Mouse (Mus musculus) limb, embryonic 11.5 days (tissue): ENCODE results near the gene Srrm1. TPM values are rescaled to one million over a fixed set of nuclear protein-coding genes. Genes with fewer than 3 reads are reported as not detected.
A peak's percentile ranks its signal among the peaks of the same experiment; 100 is the strongest.

Source experiments
- ATAC-seq: fragments of 200-750 bp; cut with Nextera tagmentation; 2 replicates; pipeline ENCODE4 v1.8.0; 2017; ENCODE audit warnings: low read depth; ENCODE audit not compliant: insufficient number of reproducible peaks, low FRiP score, low TSS enrichment
- DNase-seq: peaks from one replicate; pipeline ENCODE4 v3.0.0-alpha.2; 2015; ENCODE audit warnings: low spot score
- H3K27ac ChIP-seq: fragments of 300-500 bp; sonication (generic); replicated peaks from 2 replicates; pipeline ENCODE4 v1.5.1; 2014; ENCODE audit warnings: low read depth, mild to moderate bottlenecking, low read length
- H3K27me3 ChIP-seq: fragments of 300-500 bp; sonication (generic); 2 replicates; pipeline ENCODE4 v1.6.1; 2014; ENCODE audit warnings: mild to moderate bottlenecking, low read length, mixed read lengths; ENCODE audit not compliant: control insufficient read depth, insufficient read depth
- H3K36me3 ChIP-seq: fragments of 300-500 bp; sonication (generic); 2 replicates; pipeline ENCODE4 v1.6.1; 2014; ENCODE audit warnings: mild to moderate bottlenecking, low read length, moderate library complexity, mixed read lengths; ENCODE audit not compliant: control insufficient read depth, insufficient read depth
- H3K4me1 ChIP-seq: fragments of 300-500 bp; sonication (generic); 2 replicates; pipeline ENCODE4 v1.6.1; 2014; ENCODE audit warnings: low read length, mixed read lengths; ENCODE audit not compliant: control insufficient read depth, insufficient read depth
- H3K4me2 ChIP-seq: fragments of 300-500 bp; sonication (generic); 2 replicates; pipeline ENCODE4 v1.6.1; 2014; ENCODE audit warnings: low read depth, mild to moderate bottlenecking, moderate library complexity; ENCODE audit not compliant: severe bottlenecking
- H3K4me3 ChIP-seq: fragments of 300-500 bp; sonication (generic); 2 replicates; pipeline ENCODE4 v1.5.1; 2014; ENCODE audit warnings: low read depth, low read length
- H3K9ac ChIP-seq: fragments of 300-500 bp; sonication (generic); 2 replicates; pipeline ENCODE4 v1.6.1; 2014; ENCODE audit warnings: mild to moderate bottlenecking, low read length
- H3K9me3 ChIP-seq: fragments of 300-500 bp; sonication (generic); 2 replicates; pipeline ENCODE4 v1.6.1; 2016; ENCODE audit warnings: low read length; ENCODE audit not compliant: control insufficient read depth
- WGBS: fragments of 180-500 bp; shearing (Covaris S2); extraction: QIAGEN DNeasy Blood & Tissue Kit; methylation state at CpG from one replicate; pipeline ENCODE4 v1.1.7; 2014; 5-methylcytosine and 5-hydroxymethylcytosine counted together
- polyA plus RNA-seq: library from polyadenylated mRNA; unstranded; fragments of >200 nt; fragmentation: Nextera tagmentation; extraction: Ambion mirVana; gene quantifications from 2 replicates; pipeline ENCODE4 v1.2.1, GENCODE M21; 2014

Gene Srrm1
- polyA plus RNA-seq, 1 experiment from 2014 or later: 243 TPM

DNA sequence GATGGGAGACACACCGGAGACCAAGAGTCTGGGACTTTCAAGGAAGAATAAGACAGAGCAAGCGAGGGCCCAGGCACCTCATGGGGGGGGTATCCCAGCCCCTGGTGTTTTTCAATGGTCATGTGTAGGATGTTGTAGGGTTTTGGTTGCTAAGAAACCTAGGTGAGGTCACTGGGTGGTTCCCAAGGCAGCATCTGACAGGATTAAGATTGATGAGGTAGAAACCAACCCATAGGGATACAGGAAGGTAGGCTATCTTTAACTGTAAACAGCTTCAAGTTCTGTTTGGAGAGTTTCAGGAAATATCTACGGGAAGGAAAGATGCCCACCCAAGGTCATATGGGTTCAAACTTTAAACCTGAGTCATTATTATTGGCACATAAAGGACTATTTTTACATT, 59.3 kb downstream of the Srrm1 start:
- no peaks in the 10 kb centered on the region for H3K36me3 ChIP-seq
- no peak overlapping the region for H3K27ac ChIP-seq
- no peak overlapping the region for H3K9ac ChIP-seq
- no peaks in the 10 kb centered on the region for H3K9me3 ChIP-seq
- no peak overlapping the region for H3K4me3 ChIP-seq
- 92% methylated on average over 3 of the region's 3 CpGs for WGBS
- H3K27me3 ChIP-seq: no peaks in the 10 kb centered on the region
- no peak overlapping the region for H3K4me2 ChIP-seq
- ATAC-seq: no peak
- DNase-seq: no peak
- H3K4me1 ChIP-seq: peaks cover 10% of the 10 kb centered on the region

DNA sequence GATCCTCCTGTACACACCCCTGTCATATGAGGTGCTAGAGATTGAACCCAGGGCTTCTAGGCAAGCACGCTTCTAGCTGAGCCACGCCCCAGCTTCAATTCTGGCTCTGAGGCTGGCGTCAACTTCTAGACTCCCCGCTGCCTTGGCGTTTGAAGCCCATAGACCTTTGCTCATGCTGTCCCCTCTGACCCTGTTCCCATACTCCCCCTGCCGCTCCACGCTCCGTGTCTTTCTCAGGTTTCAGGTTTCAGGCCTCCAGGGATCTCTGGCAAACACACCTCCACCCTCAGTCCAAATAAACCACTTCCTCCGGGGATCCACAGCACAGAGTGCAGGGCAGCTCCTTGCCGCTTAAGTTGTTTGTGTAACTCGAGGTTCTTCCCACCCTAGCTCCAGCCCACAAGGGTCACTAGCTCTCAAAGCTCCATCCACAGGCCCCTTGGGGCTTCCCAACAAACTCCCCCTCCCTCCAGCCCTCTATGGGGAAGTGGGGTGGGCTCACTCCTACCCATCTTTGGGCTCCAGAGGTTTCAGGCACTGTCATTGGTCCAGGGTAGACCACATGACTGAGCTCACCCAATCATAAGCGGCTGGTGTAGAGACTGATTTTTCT, 60.5 kb downstream of the Srrm1 start:
- ATAC-seq (0 out of 2 replicates have a peak, but pooled peaks have one; percentile 41), DNase-seq (peak; percentile 72)
- Histone ChIP-seq H3K4me2 (peak overlapping the region; percentile 35), H3K36me3 (no peaks in the 10 kb centered on the region), H3K27ac (no peak overlapping the region), H3K4me1 (peaks cover 7% of the 10 kb centered on the region), H3K4me3 (no peak overlapping the region), H3K27me3 (no peaks in the 10 kb centered on the region), H3K9me3 (no peaks in the 10 kb centered on the region), H3K9ac (no peak overlapping the region)
- WGBS: 7% methylated on average over 12 of the region's 12 CpGs

DNA sequence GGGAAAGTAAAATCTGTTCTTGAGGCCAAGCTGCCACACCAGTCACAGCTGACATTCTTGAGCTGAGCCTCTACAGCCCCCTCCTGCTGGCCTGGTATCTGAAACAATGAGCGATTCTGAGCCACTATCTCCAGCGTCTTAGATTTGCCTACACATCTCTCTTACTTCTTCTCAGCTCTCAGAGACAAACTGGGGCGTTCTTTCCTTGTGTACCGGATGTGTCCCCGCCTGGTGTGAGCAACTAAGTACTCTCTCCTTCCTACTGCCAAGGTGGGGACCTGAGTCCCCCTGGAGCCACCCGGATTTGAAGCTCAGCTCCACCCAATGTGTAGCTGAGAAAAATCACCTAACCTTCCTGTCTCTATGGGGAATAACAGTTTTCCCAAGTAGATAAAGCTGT, 61.3 kb downstream of the Srrm1 start:
- H3K27me3 ChIP-seq: no peaks in the 10 kb centered on the region
- ATAC-seq (no peak), DNase-seq (no peak)
- no peak overlapping the region for H3K27ac ChIP-seq
- H3K4me3 ChIP-seq: no peak overlapping the region
- H3K4me2 ChIP-seq: no peak overlapping the region
- H3K36me3 ChIP-seq: no peaks in the 10 kb centered on the region
- H3K9ac ChIP-seq: no peak overlapping the region
- WGBS: 59% methylated on average over 6 of the region's 6 CpGs
- no peaks in the 10 kb centered on the region for H3K9me3 ChIP-seq
- peaks cover 9% of the 10 kb centered on the region for H3K4me1 ChIP-seq

DNA sequence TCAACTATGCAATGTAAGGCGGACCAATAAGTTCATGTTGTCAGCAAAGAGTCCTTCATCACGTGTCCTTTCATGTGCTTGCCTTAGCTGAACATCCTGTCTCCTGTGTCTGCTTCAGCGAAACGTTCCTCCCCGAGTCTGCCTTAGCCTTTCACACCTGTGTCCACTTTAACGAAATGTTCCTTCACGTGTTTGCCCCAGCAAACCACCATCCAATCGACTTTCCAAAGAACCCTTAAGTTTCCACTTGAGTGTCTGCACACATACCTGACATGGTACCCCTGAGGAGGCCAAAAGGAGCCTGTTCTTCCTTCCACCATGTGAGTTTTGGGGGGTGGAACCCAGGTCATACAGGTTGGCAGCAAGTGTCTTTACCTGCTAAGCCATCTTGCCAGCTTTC, 61.9 kb downstream of the Srrm1 start:
- ATAC-seq (no peak), DNase-seq (no peak)
- H3K27me3 ChIP-seq: no peaks in the 10 kb centered on the region
- no peak overlapping the region for H3K4me3 ChIP-seq
- 87% methylated on average over 8 of the region's 8 CpGs for WGBS
- H3K27ac ChIP-seq: no peak overlapping the region
- H3K9ac ChIP-seq: no peak overlapping the region
- no peaks in the 10 kb centered on the region for H3K9me3 ChIP-seq
- no peak overlapping the region for H3K4me2 ChIP-seq
- peaks cover 12% of the 10 kb centered on the region for H3K4me1 ChIP-seq
- H3K36me3 ChIP-seq: no peaks in the 10 kb centered on the region

DNA sequence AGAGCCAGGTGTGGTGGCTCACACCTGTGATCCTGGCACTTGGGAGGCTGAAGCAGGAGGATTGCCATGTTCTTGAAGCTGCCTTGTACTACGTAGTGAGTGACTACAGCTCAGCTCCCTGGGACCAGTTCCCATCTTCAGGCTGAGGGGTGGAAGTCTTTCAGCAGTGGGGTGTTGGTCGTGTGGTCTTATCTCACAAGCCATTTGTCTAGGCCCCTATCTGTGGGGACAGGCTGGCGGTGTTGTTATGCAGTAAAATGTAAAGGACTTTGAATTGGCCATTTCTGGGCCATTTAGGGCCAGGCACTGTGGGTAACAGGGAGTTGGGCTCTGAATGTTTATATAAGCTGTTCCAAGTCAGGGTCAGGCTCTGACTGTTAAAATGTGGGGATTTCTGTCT, 65.1 kb downstream of the Srrm1 start:
- 28% methylated on average over 3 of the region's 3 CpGs for WGBS
- no peak for ATAC-seq
- H3K4me1 ChIP-seq: peaks cover 16% of the 10 kb centered on the region

DNA sequence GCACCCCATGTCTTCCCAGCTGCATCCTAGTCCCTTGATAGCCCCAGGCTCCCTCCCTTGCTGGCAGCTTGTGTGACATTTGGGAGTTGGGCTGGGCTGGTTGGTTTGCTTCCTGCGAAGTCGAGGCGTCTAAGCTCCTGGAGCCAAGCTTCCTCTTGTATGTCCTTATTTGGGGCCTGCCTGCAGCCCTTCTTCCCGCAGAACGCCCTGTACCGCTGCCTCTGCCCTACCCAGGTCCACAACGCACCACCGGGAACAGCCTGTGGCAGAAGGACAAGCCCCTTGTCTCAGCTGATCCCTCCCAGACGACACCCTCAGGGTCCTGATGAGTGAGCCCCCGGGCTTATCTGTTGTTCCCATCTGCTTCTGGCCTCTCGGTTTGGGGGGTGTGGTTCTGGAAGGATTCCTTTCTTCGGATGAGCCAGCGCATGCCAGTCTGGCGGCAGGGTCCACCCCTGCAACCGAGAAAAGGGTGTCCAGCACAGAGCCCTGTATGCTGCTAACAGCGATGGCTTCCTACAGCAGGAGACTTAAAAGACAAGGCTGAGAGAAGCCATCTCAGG, 66.2 kb downstream of the Srrm1 start:
- Histone ChIP-seq H3K9me3 (no peaks in the 10 kb centered on the region), H3K4me2 (no peak overlapping the region), H3K36me3 (no peaks in the 10 kb centered on the region), H3K4me3 (no peak overlapping the region), H3K27me3 (no peaks in the 10 kb centered on the region), H3K9ac (no peak overlapping the region), H3K4me1 (peaks cover 9% of the 10 kb centered on the region), H3K27ac (no peak overlapping the region)
- DNase-seq: no peak
- no peak for ATAC-seq
- 4% methylated on average over 16 of the region's 16 CpGs for WGBS

More for the DNA sequence above, 65.1 kb downstream of the Srrm1 start:
- Histone ChIP-seq H3K4me3 (no peak overlapping the region), H3K9me3 (no peaks in the 10 kb centered on the region), H3K27me3 (no peaks in the 10 kb centered on the region), H3K36me3 (no peaks in the 10 kb centered on the region), H3K27ac (no peak overlapping the region), H3K4me2 (no peak overlapping the region), H3K9ac (no peak overlapping the region)
- DNase-seq: no peak

DNA sequence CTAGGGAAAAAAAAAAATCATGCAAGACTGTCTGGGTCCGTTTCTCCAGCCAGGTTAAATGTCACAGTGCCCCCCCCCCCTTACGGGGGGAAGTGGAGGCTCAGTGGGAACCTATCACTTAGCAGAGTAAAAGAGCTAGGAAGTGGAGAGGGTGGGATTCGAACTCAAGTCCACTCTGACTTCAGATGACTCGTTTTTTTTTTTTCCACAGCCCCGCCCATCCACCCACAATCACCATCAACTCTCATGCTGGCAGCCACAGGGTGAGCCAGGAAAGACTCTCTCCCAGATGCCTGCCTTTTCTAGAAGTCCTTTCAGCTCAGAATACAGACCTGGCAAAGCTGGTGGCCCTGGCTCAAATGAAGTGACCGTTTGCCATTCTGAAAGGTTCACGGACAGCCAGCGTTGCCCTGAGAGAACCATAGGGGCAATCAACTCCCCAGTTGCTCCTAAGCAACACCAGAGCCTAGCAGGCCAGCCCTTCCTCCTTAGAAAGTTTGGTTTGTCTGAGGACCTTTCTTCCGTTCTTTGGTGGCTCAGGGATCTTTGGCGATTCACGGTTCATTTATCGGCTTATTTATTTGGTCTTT, 67.0 kb downstream of the Srrm1 start:
- Histone ChIP-seq H3K4me3 (no peak overlapping the region), H3K36me3 (no peaks in the 10 kb centered on the region), H3K4me2 (no peak overlapping the region)

DNA sequence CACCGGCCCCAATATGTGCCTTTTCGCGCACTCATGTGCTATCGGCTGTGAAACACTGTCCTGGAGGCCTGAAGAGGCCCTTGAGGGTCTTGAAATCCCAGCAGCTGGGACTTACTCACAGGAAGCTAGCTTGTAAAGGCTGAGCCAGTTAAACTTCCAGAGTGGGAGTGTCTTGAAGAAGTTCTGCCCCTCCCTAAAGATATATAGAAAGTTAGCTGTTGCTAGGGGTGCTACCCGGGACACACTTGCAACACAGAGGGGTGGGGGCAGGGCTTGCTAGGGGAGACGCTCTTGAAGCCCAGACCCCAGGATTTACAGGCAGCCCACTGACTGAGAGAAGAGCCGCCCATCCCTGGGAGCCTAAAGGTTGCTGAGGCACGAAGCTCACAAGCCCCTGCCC, 67.7 kb downstream of the Srrm1 start:
- no peaks in the 10 kb centered on the region for H3K36me3 ChIP-seq

More for the DNA sequence above, 67.0 kb downstream of the Srrm1 start:
- WGBS: 50% methylated on average over 12 of the region's 12 CpGs
- H3K27me3 ChIP-seq: no peaks in the 10 kb centered on the region
- DNase-seq: no peak
- no peak for ATAC-seq
- H3K27ac ChIP-seq: no peak overlapping the region
- H3K9me3 ChIP-seq: no peaks in the 10 kb centered on the region
- H3K4me1 ChIP-seq: peaks cover 9% of the 10 kb centered on the region
- H3K9ac ChIP-seq: no peak overlapping the region

More for the DNA sequence above, 67.7 kb downstream of the Srrm1 start:
- Histone ChIP-seq H3K9ac (no peak overlapping the region), H3K4me3 (no peak overlapping the region), H3K4me1 (peaks cover 9% of the 10 kb centered on the region), H3K27ac (no peak overlapping the region), H3K27me3 (no peaks in the 10 kb centered on the region), H3K4me2 (no peak overlapping the region), H3K9me3 (no peaks in the 10 kb centered on the region)
- ATAC-seq (no peak), DNase-seq (no peak)
- 37% methylated on average over 8 of the region's 8 CpGs for WGBS
